Mouse (Mus musculus) embryonic facial prominence, embryonic 11.5 days (tissue): ENCODE measurements around the gene C8g. TPM values are rescaled to one million over a fixed set of nuclear protein-coding genes. Genes with fewer than 3 reads are reported as not detected.

Experiments
- ATAC-seq: fragments of 200-750 bp; cut with Nextera tagmentation; replicated peaks from 2 replicates; pipeline ENCODE4 v1.8.0; 2017; ENCODE audit warnings: low read depth; ENCODE audit not compliant: insufficient number of reproducible peaks, low FRiP score, low TSS enrichment
- DNase-seq: peaks from one replicate; pipeline ENCODE4 v3.0.0-alpha.2; 2015; ENCODE audit warnings: low spot score
- H3K27ac ChIP-seq: fragments of 300-500 bp; sonication (generic); replicated peaks from 2 replicates; pipeline ENCODE4 v1.5.1; 2014; ENCODE audit warnings: mild to moderate bottlenecking, low read depth, low read length, control low read depth
- H3K27me3 ChIP-seq: fragments of 300-500 bp; sonication (generic); 2 replicates; pipeline ENCODE4 v1.6.1; 2014; ENCODE audit warnings: mild to moderate bottlenecking, low read length, moderate library complexity, mixed read lengths; ENCODE audit not compliant: control insufficient read depth, insufficient read depth
- H3K36me3 ChIP-seq: fragments of 300-500 bp; sonication (generic); replicated peaks from 2 replicates; pipeline ENCODE4 v1.6.1; 2014; ENCODE audit warnings: low read depth, mild to moderate bottlenecking, low read length, moderate library complexity, mixed read lengths; ENCODE audit not compliant: control insufficient read depth, insufficient read depth
- H3K4me1 ChIP-seq: fragments of 300-500 bp; sonication (generic); 2 replicates; pipeline ENCODE4 v1.6.1; 2014; ENCODE audit warnings: low read length, mixed read lengths; ENCODE audit not compliant: control insufficient read depth, insufficient read depth
- H3K4me2 ChIP-seq: fragments of 300-500 bp; sonication (generic); 2 replicates; pipeline ENCODE4 v1.6.1; 2014; ENCODE audit warnings: low read depth, mild to moderate bottlenecking, control low read depth, low read length, moderate library complexity
- H3K4me3 ChIP-seq: fragments of 300-500 bp; sonication (generic); 2 replicates; pipeline ENCODE4 v1.5.1; 2014; ENCODE audit warnings: low read depth, low read length, control low read depth
- H3K9ac ChIP-seq: fragments of 300-500 bp; sonication (generic); replicated peaks from 2 replicates; pipeline ENCODE4 v1.6.1; 2014; ENCODE audit warnings: mild to moderate bottlenecking, control low read depth, low read length
- H3K9me3 ChIP-seq: fragments of 300-500 bp; sonication (generic); replicated peaks from 2 replicates; pipeline ENCODE4 v1.6.1; 2016; ENCODE audit warnings: mild to moderate bottlenecking, low read length, inconsistent platforms, mixed read lengths; ENCODE audit not compliant: control insufficient read depth
- WGBS: fragments of 180-500 bp; shearing (Covaris S2); extraction: QIAGEN DNeasy Blood & Tissue Kit; methylation state at CpG from one replicate; pipeline ENCODE4 v1.1.7; 2014; 5-methylcytosine and 5-hydroxymethylcytosine counted together
- polyA plus RNA-seq: library from polyadenylated mRNA; unstranded; fragments of >200 nt; fragmentation: Nextera tagmentation; extraction: Ambion mirVana; gene quantifications from 2 replicates; pipeline ENCODE4 v1.2.1, GENCODE M21; 2014

Gene C8g
- polyA plus RNA-seq, 1 experiment from 2014 or later = 4.3 TPM

DNA sequence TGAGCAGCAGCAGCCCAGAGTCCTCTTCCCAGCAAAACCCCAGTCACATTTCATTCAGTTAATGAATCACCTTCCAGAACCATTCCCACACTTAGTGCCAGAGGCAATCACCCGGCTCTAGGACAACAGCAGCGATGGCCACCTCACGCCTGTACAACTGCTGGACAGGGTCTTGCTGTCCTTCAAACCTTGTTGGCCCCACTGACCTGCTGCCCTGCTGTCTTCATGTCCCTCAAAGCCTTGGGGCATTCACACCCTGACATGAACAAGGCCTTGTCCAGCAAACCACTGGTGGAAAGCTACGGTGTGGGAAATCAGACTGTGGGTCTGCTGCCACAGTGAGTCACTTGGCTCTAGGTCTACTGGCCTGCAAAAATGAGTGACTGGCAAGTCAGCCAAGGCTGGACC, 39.0 kb upstream of the C8g start:
- 91% methylated on average over 4 of the region's 4 CpGs for WGBS

GRCm38 (mm10) chr2:25536531-25536930, 35.0 kb upstream of the C8g start:
- DNase-seq = no peak
- Histone ChIP-seq H3K27me3 (no peaks in the 10 kb centered on the region), H3K4me1 (no peaks in the 10 kb centered on the region), H3K4me3 (no peak overlapping the region), H3K36me3 (peaks cover 2% of the 10 kb centered on the region; the same call in 1 of the 2 replicates), H3K9ac (no peak overlapping the region), H3K27ac (no peak overlapping the region), H3K4me2 (no peak overlapping the region), H3K9me3 (no peaks in the 10 kb centered on the region)
- ATAC-seq = no peak
- WGBS = 90% methylated on average over 8 of the region's 8 CpGs

More for the DNA sequence above, 39.0 kb upstream of the C8g start:
- H3K27me3 ChIP-seq = no peaks in the 10 kb centered on the region
- H3K9ac ChIP-seq = no peak overlapping the region
- no peak overlapping the region for H3K27ac ChIP-seq
- H3K9me3 ChIP-seq = no peaks in the 10 kb centered on the region
- H3K36me3 ChIP-seq = no peaks in the 10 kb centered on the region
- ATAC-seq (no peak), DNase-seq (no peak)
- H3K4me2 ChIP-seq = no peak overlapping the region
- H3K4me3 ChIP-seq = no peak overlapping the region
- no peaks in the 10 kb centered on the region; the same call in 1 of the 2 replicates for H3K4me1 ChIP-seq

DNA sequence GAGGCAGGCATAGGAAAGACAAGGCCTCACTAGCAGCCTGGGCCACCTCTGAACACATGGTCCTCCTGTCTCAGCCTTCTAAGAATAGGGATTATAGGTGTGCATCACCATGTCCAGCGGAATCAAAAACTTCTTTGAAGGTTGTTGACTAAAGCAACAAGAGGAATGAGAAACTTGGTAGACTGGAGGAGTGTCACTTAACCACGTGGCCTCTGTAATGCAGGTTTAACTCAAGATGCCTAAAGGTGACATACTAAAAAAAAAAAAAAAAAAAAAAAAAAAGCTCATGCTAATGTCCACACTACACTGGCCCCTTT, 33.3 kb upstream of the C8g start:
- H3K27ac ChIP-seq = no peak overlapping the region
- DNase-seq (no peak), ATAC-seq (no peak)
- no peaks in the 10 kb centered on the region for H3K9me3 ChIP-seq
- H3K27me3 ChIP-seq = no peaks in the 10 kb centered on the region
- H3K4me2 ChIP-seq = no peak overlapping the region
- H3K36me3 ChIP-seq = peaks cover 8% of the 10 kb centered on the region
- no peaks in the 10 kb centered on the region for H3K4me1 ChIP-seq
- no peak overlapping the region for H3K9ac ChIP-seq
- 90% methylated on average over 2 of the region's 2 CpGs for WGBS
- H3K4me3 ChIP-seq = no peak overlapping the region

- Histone ChIP-seq H3K4me1 (no peaks in the 10 kb centered on the region), H3K4me2 (no peak overlapping the region), H3K27ac (no peak overlapping the region), H3K4me3 (no peak overlapping the region), H3K36me3 (peaks cover 8% of the 10 kb centered on the region), H3K27me3 (no peaks in the 10 kb centered on the region), H3K9ac (no peak overlapping the region), H3K9me3 (no peaks in the 10 kb centered on the region)
- DNase-seq = no peak
- 93% methylated on average over 3 of the region's 3 CpGs for WGBS
- no peak for ATAC-seq
Observed at GRCm38 (mm10) chr2:25534178-25534865, 32.8 kb upstream of the C8g start.

DNA sequence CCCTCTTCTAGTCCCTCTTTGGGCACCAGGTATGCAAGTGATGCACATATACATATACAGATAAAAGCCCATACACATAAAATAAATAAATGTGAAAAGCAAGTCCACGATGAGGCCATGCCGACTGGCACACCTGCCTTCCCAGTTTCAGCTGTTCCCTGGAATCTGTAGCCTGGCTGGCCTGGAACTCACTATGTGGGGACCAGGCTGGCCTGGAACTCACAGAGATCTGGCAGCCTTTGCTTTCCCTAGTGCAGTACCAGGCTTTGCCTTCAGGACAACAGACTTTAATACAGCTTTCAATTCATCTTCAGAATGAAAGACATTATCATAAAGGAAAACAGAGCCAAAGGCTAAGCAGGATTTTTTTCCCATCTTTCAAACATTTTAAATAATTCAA, 32.2 kb upstream of the C8g start:
- H3K36me3 ChIP-seq = peaks cover 8% of the 10 kb centered on the region
- no peak overlapping the region for H3K4me3 ChIP-seq
- no peaks in the 10 kb centered on the region for H3K4me1 ChIP-seq
- no peak overlapping the region for H3K27ac ChIP-seq
- no peaks in the 10 kb centered on the region for H3K27me3 ChIP-seq
- no peaks in the 10 kb centered on the region for H3K9me3 ChIP-seq
- no peak for DNase-seq
- 94% methylated on average over 2 of the region's 2 CpGs for WGBS
- H3K4me2 ChIP-seq = no peak overlapping the region
- no peak overlapping the region for H3K9ac ChIP-seq
- ATAC-seq = no peak

GRCm38 (mm10) chr2:25526510-25527302, 25.2 kb upstream of the C8g start:
- no peak overlapping the region for H3K9ac ChIP-seq

DNA sequence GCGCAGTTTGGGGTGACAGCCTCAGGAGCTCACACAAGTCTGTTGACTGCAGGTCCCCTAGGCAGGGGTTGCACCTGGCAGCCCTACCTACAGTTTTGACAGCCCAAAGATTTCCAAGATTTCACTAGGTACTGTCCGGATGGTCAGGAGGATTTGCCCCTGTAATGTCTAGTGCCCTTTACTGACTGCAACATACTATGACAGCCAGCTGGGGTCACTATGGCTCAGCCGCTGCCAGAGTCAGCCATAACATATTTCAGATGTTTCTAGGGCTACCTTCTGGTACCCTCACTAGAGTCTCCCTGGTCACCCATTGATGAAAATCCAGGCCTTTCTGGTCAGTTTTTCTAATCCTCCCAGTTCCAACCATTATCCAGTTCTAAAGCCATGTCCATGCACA, 8.4 kb upstream of the C8g start:
- Histone ChIP-seq H3K4me2 (no peak overlapping the region), H3K9ac (no peak overlapping the region)
- WGBS = 64% methylated on average over 3 of the region's 3 CpGs

More at GRCm38 (mm10) chr2:25526510-25527302, 25.2 kb upstream of the C8g start:
- Histone ChIP-seq H3K27me3 (no peaks in the 10 kb centered on the region), H3K36me3 (peaks cover 27% of the 10 kb centered on the region), H3K27ac (no peak overlapping the region), H3K4me2 (no peak overlapping the region), H3K4me1 (no peaks in the 10 kb centered on the region), H3K9me3 (no peaks in the 10 kb centered on the region), H3K4me3 (no peak overlapping the region)
- no peak for ATAC-seq
- no peak for DNase-seq
- 89% methylated on average over 9 of the region's 9 CpGs for WGBS

GRCm38 (mm10) chr2:25506964-25507363, 5.4 kb upstream of the C8g start:
- peak; percentile 30 for DNase-seq
- H3K4me2 ChIP-seq = no peak overlapping the region
- H3K36me3 ChIP-seq = no peaks in the 10 kb centered on the region; the same call in none of the 2 replicates
- H3K27me3 ChIP-seq = no peaks in the 10 kb centered on the region
- no peak overlapping the region for H3K9ac ChIP-seq
- no peak for ATAC-seq
- H3K27ac ChIP-seq = no peak overlapping the region
- H3K4me3 ChIP-seq = no peak overlapping the region
- H3K9me3 ChIP-seq = no peaks in the 10 kb centered on the region
- H3K4me1 ChIP-seq = no peaks in the 10 kb centered on the region
- WGBS = 33% methylated on average over 5 of the region's 5 CpGs

More for the DNA sequence above, 8.4 kb upstream of the C8g start:
- Histone ChIP-seq H3K4me1 (no peaks in the 10 kb centered on the region), H3K9me3 (no peaks in the 10 kb centered on the region), H3K27me3 (no peaks in the 10 kb centered on the region), H3K36me3 (no peaks in the 10 kb centered on the region; the same call in none of the 2 replicates), H3K27ac (no peak overlapping the region), H3K4me3 (no peak overlapping the region)
- DNase-seq (peak; percentile 20), ATAC-seq (no peak)
